Mouse (Mus musculus) MEL (cell line): ENCODE results near the gene Olfr624. TPM values are rescaled to one million over a fixed set of nuclear protein-coding genes. Genes with fewer than 3 reads are reported as not detected.

ENCODE experiments used
- DNase-seq: peaks from one replicate; pipeline ENCODE4 v3.0.0; 2011; ENCODE audit warnings: low read depth, low spot score
- H3K27ac ChIP-seq: 2 replicates; pipeline ENCODE4 v1.5.1; 2012; ENCODE audit warnings: low read depth, mild to moderate bottlenecking, control low read depth, low read length, moderate library complexity; ENCODE audit not compliant: control insufficient read depth
- H3K27me3 ChIP-seq, 2 experiments: fragments of 150-350 bp in 1 of 2; sonication (generic) in 1 of 2; 2 replicates each; pipeline ENCODE4 v1.6.1; 2012; ENCODE audit warnings: low read length in 2 of 2, mild to moderate bottlenecking in 2 of 2, improper control_type of control experiment in 1 of 2, moderate library complexity in 1 of 2; ENCODE audit not compliant: insufficient read depth in 2 of 2, control insufficient read depth in 1 of 2
- H3K36me3 ChIP-seq, 2 experiments: 2 replicates each; pipeline ENCODE4 v1.6.1; 2012 to 2014; ENCODE audit warnings: low read length in 2 of 2, improper control_type of control experiment in 1 of 2, inconsistent platforms in 1 of 2, mild to moderate bottlenecking in 1 of 2; ENCODE audit not compliant: insufficient read depth in 2 of 2, control insufficient read depth in 1 of 2
- H3K4me1 ChIP-seq, 2 experiments: fragments of 150-350 bp in 1 of 2; sonication (generic) in 1 of 2; 2 replicates each; pipeline ENCODE4 v1.6.1; 2012; ENCODE audit warnings: low read length in 2 of 2, improper control_type of control experiment in 1 of 2, mild to moderate bottlenecking in 1 of 2; ENCODE audit not compliant: insufficient read depth in 2 of 2, control insufficient read depth in 1 of 2
- H3K4me3 ChIP-seq, 2 experiments: fragments of 150-350 bp in 1 of 2; sonication (generic) in 1 of 2; 2 replicates each; pipeline ENCODE4 v1.5.1; 2012; ENCODE audit warnings: low read depth in 2 of 2, low read length in 2 of 2, mild to moderate bottlenecking in 2 of 2, moderate library complexity in 2 of 2, control low read depth in 1 of 2, improper control_type of control experiment in 1 of 2; ENCODE audit not compliant: control insufficient read depth in 1 of 2, insufficient read depth in 1 of 2
- H3K79me2 ChIP-seq: 2 replicates; pipeline ENCODE4 v1.6.1; 2012; ENCODE audit warnings: mild to moderate bottlenecking, low read length, moderate library complexity; ENCODE audit not compliant: control insufficient read depth, poor library complexity, insufficient read depth
- H3K9ac ChIP-seq: 2 replicates; pipeline ENCODE4 v1.6.1; 2012; ENCODE audit warnings: low read depth, mild to moderate bottlenecking, control low read depth, low read length, moderate library complexity; ENCODE audit not compliant: control insufficient read depth, poor library complexity, severe bottlenecking
- H3K9me3 ChIP-seq: fragments of 150-350 bp; sonication (generic); replicated peaks from 2 replicates; pipeline ENCODE4 v1.6.1; 2012; ENCODE audit warnings: mild to moderate bottlenecking, low read length, improper control_type of control experiment, moderate library complexity; ENCODE audit not compliant: insufficient read depth
- CHD1 ChIP-seq: IDR thresholded peaks from 2 replicates; pipeline ENCODE4 v1.6.1; 2012; ENCODE audit warnings: low read depth, mild to moderate bottlenecking, inconsistent platforms, low read length, improper control_type of control experiment
- CHD2 ChIP-seq: IDR thresholded peaks from 2 replicates; pipeline ENCODE4 v1.6.1; 2011; ENCODE audit warnings: low read length, improper control_type of control experiment
- GABPA ChIP-seq: IDR thresholded peaks from 2 replicates; pipeline ENCODE4 v1.6.1; 2012; ENCODE audit warnings: low read depth, mild to moderate bottlenecking, inconsistent platforms, low read length, improper control_type of control experiment, moderate library complexity
- JUND ChIP-seq: IDR thresholded peaks from 2 replicates; pipeline ENCODE4 v1.6.1; 2011; ENCODE audit warnings: low read depth, mild to moderate bottlenecking, improper control_type of control experiment, low read length
- MXI1 ChIP-seq: IDR thresholded peaks from 2 replicates; pipeline ENCODE4 v1.6.1; 2011; ENCODE audit warnings: mild to moderate bottlenecking, low read depth, low read length, improper control_type of control experiment
- MYB ChIP-seq: IDR thresholded peaks from 2 replicates; pipeline ENCODE4 v1.6.1; 2011; ENCODE audit warnings: mild to moderate bottlenecking, low read depth, low read length, improper control_type of control experiment
- RAD21 ChIP-seq: IDR thresholded peaks from 2 replicates; pipeline ENCODE4 v1.6.1; 2011; ENCODE audit warnings: mild to moderate bottlenecking, low read depth, low read length, improper control_type of control experiment
- RCOR1 ChIP-seq: IDR thresholded peaks from 2 replicates; pipeline ENCODE4 v1.6.1; 2012; ENCODE audit warnings: low read depth, mild to moderate bottlenecking, inconsistent platforms, low read length, improper control_type of control experiment
- SIN3A ChIP-seq: IDR thresholded peaks from 2 replicates; pipeline ENCODE4 v1.6.1; 2012; ENCODE audit warnings: low read length, improper control_type of control experiment, inconsistent platforms
- TCF12 ChIP-seq: IDR thresholded peaks from 2 replicates; pipeline ENCODE4 v1.6.1; 2014; ENCODE audit warnings: low read depth, mild to moderate bottlenecking, inconsistent platforms, low read length, improper control_type of control experiment, moderate library complexity
- USF2 ChIP-seq, 2 experiments: IDR thresholded peaks; 2 replicates each; pipeline ENCODE4 v1.6.1; 2011 to 2012; ENCODE audit warnings: improper control_type of control experiment in 2 of 2, low read length in 2 of 2, borderline replicate concordance in 1 of 2, inconsistent platforms in 1 of 2, low read depth in 1 of 2, mild to moderate bottlenecking in 1 of 2; ENCODE audit not compliant: insufficient read depth in 1 of 2
- ZC3H11A ChIP-seq: IDR thresholded peaks from 2 replicates; pipeline ENCODE4 v1.6.1; 2012; ENCODE audit warnings: low read depth, mild to moderate bottlenecking, inconsistent platforms, low read length, improper control_type of control experiment
- ZKSCAN1 ChIP-seq: IDR thresholded peaks from 2 replicates; pipeline ENCODE4 v1.6.1; 2012; ENCODE audit warnings: low read depth, mild to moderate bottlenecking, inconsistent platforms, low read length, improper control_type of control experiment, moderate library complexity
- polyA plus RNA-seq, 2 experiments: library from polyadenylated mRNA; stranded (reverse) in 1 of 2; unstranded in 1 of 2; fragments of >175 nt in 1 of 2; fragments of >200 nt in 1 of 2; gene quantifications; 2 replicates each; pipeline versions ENCODE4 v1.2.1 to v1.2.4; 2012; ENCODE audit warnings: low replicate concordance in 2 of 2, low read depth in 1 of 2; ENCODE audit not compliant: insufficient read length in 2 of 2, insufficient read depth in 1 of 2, missing spikeins in 1 of 2
- total RNA-seq: library from RNA; depleted of rRNA; stranded (reverse); fragments of 300-350 nt; gene quantifications from 2 replicates; pipeline ENCODE4 v1.2.3, GENCODE M21; 2012; rRNA removed

Gene Olfr624
- total and polyA plus RNA-seq, 3 experiments, result under 0.01 to 0.04 TPM; not detected in 1

GRCm38 (mm10) chr7:103644070-103644469 is 26.9 kb downstream of the Olfr624 start:
- Histone ChIP-seq H3K4me3 (no peak overlapping the region), H3K9me3 (no peaks in the 10 kb centered on the region), H3K27me3 (no peaks in the 10 kb centered on the region), H3K79me2 (no peaks in the 10 kb centered on the region), H3K27ac (no peak overlapping the region), H3K36me3 (no peaks in the 10 kb centered on the region), H3K4me1 (no peaks in the 10 kb centered on the region), H3K9ac (no peak overlapping the region)
- TF ChIP-seq RAD21, result no peak
- TF ChIP-seq SIN3A, result no peak
- TF ChIP-seq TCF12, result no peak
- TF ChIP-seq USF2 (IDR thresholded peaks at IDR 0.05; ENCODE audit: borderline replicate concordance in 1 of 2, insufficient read depth in 1 of 2, low read depth in 1 of 2, low read length in 2 of 2), result no peak
- DNase-seq, result no peak

GRCm38 (mm10) chr7:103642602-103643001 is 28.4 kb downstream of the Olfr624 start, which contains the start of gene Olfr622:
Gene Olfr622, minus strand, starts transcription at chr7:103642702.
- H3K27me3 ChIP-seq, result no peaks in the 10 kb centered on the region
- TF ChIP-seq CHD1, result no peak
- no peak for TF ChIP-seq CHD2
- TF ChIP-seq SIN3A, result no peak
- TF ChIP-seq ZC3H11A, result no peak
- no peak for TF ChIP-seq MXI1
- TF ChIP-seq JUND, result no peak
- H3K9me3 ChIP-seq, result no peaks in the 10 kb centered on the region
- H3K36me3 ChIP-seq, result no peaks in the 10 kb centered on the region
- H3K9ac ChIP-seq, result no peak within 1 kb of the TSS
- H3K4me1 ChIP-seq, result no peaks in the 10 kb centered on the region
- H3K27ac ChIP-seq, result no peak within 1 kb of the TSS
- H3K4me3 ChIP-seq, result no peak within 1 kb of the TSS
- H3K79me2 ChIP-seq, result no peaks in the 10 kb centered on the region
- DNase-seq, result no peak

- DNase-seq, result no peak
Measured at GRCm38 (mm10) chr7:103636795-103637194, 34.2 kb downstream of the Olfr624 start.

More at GRCm38 (mm10) chr7:103636795-103637194, 34.2 kb downstream of the Olfr624 start:
- Histone ChIP-seq H3K79me2 (no peaks in the 10 kb centered on the region), H3K9ac (no peak overlapping the region), H3K27me3 (no peaks in the 10 kb centered on the region), H3K4me1 (no peaks in the 10 kb centered on the region), H3K27ac (no peak overlapping the region), H3K9me3 (no peaks in the 10 kb centered on the region), H3K36me3 (no peaks in the 10 kb centered on the region), H3K4me3 (no peak overlapping the region)
- TF ChIP-seq USF2 (IDR thresholded peaks at IDR 0.05; ENCODE audit: borderline replicate concordance in 1 of 2, insufficient read depth in 1 of 2, low read depth in 1 of 2, low read length in 2 of 2) (no peak), ZKSCAN1 (no peak), MYB (no peak), RAD21 (no peak), RCOR1 (no peak), GABPA (no peak)

Other genes with a start within 250 kb of the Olfr624 start
Only the 30 nearest of the 33 such genes appear.
- not detected in 2 replicates for gene Olfr606, start 222.1 kb downstream of the Olfr624 start, total RNA-seq
- gene Olfr606, start 222.1 kb downstream of the Olfr624 start, polyA plus RNA-seq, result not detected
- not detected in 2 replicates for gene Olfr607, start 207.0 kb downstream of the Olfr624 start, total RNA-seq
- gene Olfr607, start 207.0 kb downstream of the Olfr624 start, polyA plus RNA-seq, result not detected
- gene Olfr608, start 201.3 kb downstream of the Olfr624 start, total RNA-seq, result not detected in 2 replicates
- not detected for gene Olfr608, start 201.3 kb downstream of the Olfr624 start, polyA plus RNA-seq
- gene Olfr609, start 173.1 kb downstream of the Olfr624 start, total RNA-seq, result not detected in 2 replicates
- gene Olfr609, start 173.1 kb downstream of the Olfr624 start, polyA plus RNA-seq, result not detected
- gene Olfr610, start 159.1 kb downstream of the Olfr624 start, total RNA-seq, result not detected in 2 replicates
- gene Olfr610, start 159.1 kb downstream of the Olfr624 start, polyA plus RNA-seq, result not detected
- not detected in 2 replicates for gene Olfr611, start 150.3 kb downstream of the Olfr624 start, total RNA-seq
- gene Olfr611, start 150.3 kb downstream of the Olfr624 start, polyA plus RNA-seq, result not detected
- gene Olfr612, start 128.5 kb downstream of the Olfr624 start, total RNA-seq, result not detected in 2 replicates
- gene Olfr612, start 128.5 kb downstream of the Olfr624 start, polyA plus RNA-seq, result not detected
- gene Olfr613, start 123.1 kb downstream of the Olfr624 start, total RNA-seq, result not detected in 2 replicates
- not detected for gene Olfr613, start 123.1 kb downstream of the Olfr624 start, polyA plus RNA-seq
- gene Olfr615, start 115.1 kb downstream of the Olfr624 start, total RNA-seq, result not detected in 2 replicates
- not detected for gene Olfr615, start 115.1 kb downstream of the Olfr624 start, polyA plus RNA-seq
- gene Olfr616, start 102.0 kb downstream of the Olfr624 start, total RNA-seq, result not detected in 2 replicates
- gene Olfr616, start 102.0 kb downstream of the Olfr624 start, polyA plus RNA-seq, result not detected
- gene Olfr617, start 98.1 kb downstream of the Olfr624 start, total RNA-seq, result not detected in 2 replicates
- gene Olfr617, start 98.1 kb downstream of the Olfr624 start, polyA plus RNA-seq, result not detected
- gene Olfr618, start 81.1 kb downstream of the Olfr624 start, total RNA-seq, result not detected in 2 replicates
- gene Olfr618, start 81.1 kb downstream of the Olfr624 start, polyA plus RNA-seq, result not detected
- not detected in 2 replicates for gene Olfr619, start 70.6 kb downstream of the Olfr624 start, total RNA-seq
- gene Olfr619, start 70.6 kb downstream of the Olfr624 start, polyA plus RNA-seq, result not detected
- not detected in 2 replicates for gene Olfr620, start 58.7 kb downstream of the Olfr624 start, total RNA-seq
- gene Olfr620, start 58.7 kb downstream of the Olfr624 start, polyA plus RNA-seq, result under 1 TPM in 1 of 2 experiments, not detected in 1; 0.03 TPM
- not detected in 2 replicates for gene Olfr622, start 28.5 kb downstream of the Olfr624 start, total RNA-seq
- gene Olfr622, start 28.5 kb downstream of the Olfr624 start, polyA plus RNA-seq, result not detected
- gene Olfr623, start 7.5 kb downstream of the Olfr624 start, total RNA-seq, result not detected in 2 replicates
- not detected for gene Olfr623, start 7.5 kb downstream of the Olfr624 start, polyA plus RNA-seq
- gene Olfr625-ps1, start 11.5 kb upstream of the Olfr624 start, total RNA-seq, result not detected in 2 replicates
- gene Olfr625-ps1, start 11.5 kb upstream of the Olfr624 start, polyA plus RNA-seq, result not detected
- gene Olfr243, start 43.5 kb upstream of the Olfr624 start, total RNA-seq, result not detected in 2 replicates
- gene Olfr243, start 43.5 kb upstream of the Olfr624 start, polyA plus RNA-seq, result not detected
- not detected in 2 replicates for gene Olfr628, start 59.2 kb upstream of the Olfr624 start, total RNA-seq
- not detected for gene Olfr628, start 59.2 kb upstream of the Olfr624 start, polyA plus RNA-seq
- gene Olfr629, start 73.8 kb upstream of the Olfr624 start, total RNA-seq, result not detected in 2 replicates
- not detected for gene Olfr629, start 73.8 kb upstream of the Olfr624 start, polyA plus RNA-seq
- not detected in 2 replicates for gene Olfr630, start 86.1 kb upstream of the Olfr624 start, total RNA-seq
- not detected for gene Olfr630, start 86.1 kb upstream of the Olfr624 start, polyA plus RNA-seq
- not detected in 2 replicates for gene Olfr69, start 100.4 kb upstream of the Olfr624 start, total RNA-seq
- gene Olfr69, start 100.4 kb upstream of the Olfr624 start, polyA plus RNA-seq, result not detected
- not detected in 2 replicates for gene Olfr68, start 108.5 kb upstream of the Olfr624 start, total RNA-seq
- not detected for gene Olfr68, start 108.5 kb upstream of the Olfr624 start, polyA plus RNA-seq
- not detected in 2 replicates for gene Olfr67, start 120.6 kb upstream of the Olfr624 start, total RNA-seq
- gene Olfr67, start 120.6 kb upstream of the Olfr624 start, polyA plus RNA-seq, result not detected
- 120 and 191 TPM in 2 replicates for gene Hbb-bt, start 142.8 kb upstream of the Olfr624 start, total RNA-seq
- 100 to 1,000 TPM in 1 of 2 experiments, not detected in 1; 118 TPM for gene Hbb-bt, start 142.8 kb upstream of the Olfr624 start, polyA plus RNA-seq
- gene Hbb-bs, start 156.9 kb upstream of the Olfr624 start, total RNA-seq, result 79.0 and 138 TPM in 2 replicates
- 100 to 1,000 TPM in 1 of 2 experiments, not detected in 1; 208 TPM for gene Hbb-bs, start 156.9 kb upstream of the Olfr624 start, polyA plus RNA-seq
- gene Hbb-bh2, start 169.3 kb upstream of the Olfr624 start, total RNA-seq, result not detected in 2 replicates
- gene Hbb-bh2, start 169.3 kb upstream of the Olfr624 start, polyA plus RNA-seq, result not detected
- gene Hbb-bh1, start 172.0 kb upstream of the Olfr624 start, total RNA-seq, result not detected in 2 replicates
- gene Hbb-bh1, start 172.0 kb upstream of the Olfr624 start, polyA plus RNA-seq, result under 1 TPM in 1 of 2 experiments, not detected in 1; 0.15 TPM
- gene Hbb-y, start 182.0 kb upstream of the Olfr624 start, total RNA-seq, result not detected in 2 replicates
- under 1 TPM in 1 of 2 experiments, not detected in 1; 0.11 TPM for gene Hbb-y, start 182.0 kb upstream of the Olfr624 start, polyA plus RNA-seq
- not detected in 2 replicates for gene Olfr66, start 215.1 kb upstream of the Olfr624 start, total RNA-seq
- not detected for gene Olfr66, start 215.1 kb upstream of the Olfr624 start, polyA plus RNA-seq